Mouse (Mus musculus): ENCODE data around the gene Rpp30.

DNA sequence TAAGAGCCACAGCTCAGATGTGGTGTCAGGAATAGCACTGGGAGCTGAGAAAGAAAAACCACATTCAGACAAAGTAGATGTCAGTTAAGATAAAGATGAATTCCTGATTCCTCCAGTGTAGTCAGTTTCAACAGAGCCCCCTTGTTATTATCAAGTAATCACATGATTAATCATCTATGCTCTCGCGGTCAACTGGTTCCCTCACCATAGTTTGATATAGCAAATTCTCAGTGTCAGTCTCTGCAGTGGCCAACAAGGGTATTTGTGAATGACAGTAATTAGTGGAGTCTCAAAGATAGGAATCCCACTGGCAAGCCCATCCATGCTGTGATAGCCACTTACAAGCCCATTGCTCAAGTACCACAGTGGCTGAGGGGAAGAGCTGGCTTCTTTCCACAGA lies 60.1 kb downstream of the Rpp30 start:
- TF ChIP-seq CTCF (IDR thresholded peaks at IDR 0.05; ENCODE audit: borderline replicate concordance, insufficient read depth, low read depth, low read length) (no peak), POLR2A (IDR thresholded peaks at IDR 0.05; ENCODE audit: borderline replicate concordance, insufficient read depth, low read length) (no peak)

Measured in cerebellum, adult 2 months (tissue).